Mouse (Mus musculus) cerebellum, adult 11 months (tissue): ENCODE data around the gene Ttc7.

ENCODE experiments used
- DNase-seq: peaks from one replicate; pipeline ENCODE4 v3.0.0; 2022

The Ttc7 gene

DNA sequence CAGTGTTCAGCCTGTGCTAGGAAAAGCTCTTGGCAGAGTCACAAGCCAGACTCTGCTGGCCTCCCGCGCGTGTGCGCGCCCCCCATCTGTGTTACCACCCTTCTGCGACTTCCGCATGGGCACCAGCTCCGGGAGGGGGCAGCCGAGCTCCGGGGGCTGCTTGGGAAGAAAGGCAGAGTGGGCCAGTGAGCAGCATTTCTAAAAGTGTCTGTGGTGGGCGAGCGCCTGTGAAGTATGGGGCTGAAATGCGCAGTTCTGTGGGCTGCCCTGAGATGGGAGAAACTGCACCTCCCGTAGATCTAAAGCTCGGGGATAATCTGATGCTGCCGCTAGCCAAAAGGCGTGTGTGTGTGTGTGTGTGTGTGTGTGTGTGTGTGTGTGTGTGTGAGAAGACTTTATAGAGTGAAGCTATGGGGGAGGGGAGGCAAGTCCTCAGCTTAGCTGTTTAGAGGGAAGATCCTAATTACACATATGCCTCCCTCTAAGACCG, 86.6 kb downstream of the Ttc7 start:
- no peak for DNase-seq

DNA sequence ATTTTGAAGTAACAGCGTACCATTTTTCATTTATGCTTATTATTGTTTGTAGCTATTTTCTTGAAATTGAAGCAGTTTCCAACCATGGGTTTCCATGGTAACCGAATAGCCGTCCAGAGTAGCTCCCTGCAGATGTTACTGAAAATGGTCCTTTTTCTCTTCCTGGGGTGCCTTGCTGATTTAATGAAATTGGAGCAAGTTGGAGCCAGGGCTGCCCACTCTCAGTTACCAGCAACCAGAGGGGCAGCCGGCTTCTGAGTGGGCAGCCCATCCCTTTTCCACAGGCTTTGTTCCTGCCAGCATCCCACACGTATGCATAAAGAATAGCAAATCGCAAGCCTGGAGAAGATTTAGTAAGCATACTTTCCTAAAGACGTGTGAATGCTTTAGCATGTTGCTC, 89.5 kb downstream of the Ttc7 start:
- DNase-seq: no peak

DNA sequence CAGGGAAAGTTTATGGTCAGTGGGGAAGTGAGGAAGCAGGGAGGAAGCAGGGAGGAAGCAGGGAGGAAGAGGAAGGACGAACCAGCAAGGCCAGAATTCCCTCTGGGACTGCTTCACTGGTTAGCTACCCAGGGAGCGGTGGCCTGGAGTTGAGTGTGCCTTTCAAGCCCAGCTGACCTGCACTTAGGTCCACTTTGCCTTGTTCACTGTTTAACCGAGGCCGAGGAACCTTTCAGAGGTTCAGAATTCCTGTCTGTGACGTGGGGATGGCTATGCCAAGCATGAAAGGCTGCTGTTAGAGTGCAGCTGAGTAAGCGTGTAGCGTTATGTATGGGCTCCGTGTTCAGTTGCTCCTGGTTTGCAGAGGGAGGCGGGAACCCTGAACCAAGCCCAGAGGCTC, 90.6 kb downstream of the Ttc7 start:
- no peak for DNase-seq

DNA sequence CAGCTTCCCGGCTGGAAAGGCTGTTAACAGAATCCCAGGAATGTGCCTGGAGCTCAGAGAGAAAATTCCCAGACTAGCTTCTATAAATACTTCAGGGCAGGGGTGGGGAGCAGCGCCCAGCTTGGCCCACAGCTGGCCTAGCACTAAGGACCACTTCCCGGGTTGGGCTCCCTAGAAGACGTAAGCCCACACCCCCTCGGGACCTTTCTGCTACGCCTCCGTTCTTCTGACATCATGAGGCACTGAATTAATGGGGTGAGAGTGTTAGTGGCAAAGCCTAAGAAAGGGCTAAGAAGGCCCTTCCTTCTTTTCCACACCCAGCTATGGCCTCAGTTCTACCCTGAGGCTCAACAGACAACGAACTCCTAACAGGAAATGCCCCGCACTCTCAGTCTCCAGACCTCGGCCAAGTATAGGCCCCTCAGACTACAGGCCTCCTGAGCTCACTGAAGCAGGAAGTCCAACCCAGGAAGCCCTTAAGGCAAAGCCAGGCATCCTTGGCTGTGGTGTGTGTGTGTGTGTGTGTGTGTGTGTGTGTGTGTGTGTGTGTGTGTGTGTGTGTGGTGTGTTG, 93.3 kb downstream of the Ttc7 start:
- no peak for DNase-seq

DNA sequence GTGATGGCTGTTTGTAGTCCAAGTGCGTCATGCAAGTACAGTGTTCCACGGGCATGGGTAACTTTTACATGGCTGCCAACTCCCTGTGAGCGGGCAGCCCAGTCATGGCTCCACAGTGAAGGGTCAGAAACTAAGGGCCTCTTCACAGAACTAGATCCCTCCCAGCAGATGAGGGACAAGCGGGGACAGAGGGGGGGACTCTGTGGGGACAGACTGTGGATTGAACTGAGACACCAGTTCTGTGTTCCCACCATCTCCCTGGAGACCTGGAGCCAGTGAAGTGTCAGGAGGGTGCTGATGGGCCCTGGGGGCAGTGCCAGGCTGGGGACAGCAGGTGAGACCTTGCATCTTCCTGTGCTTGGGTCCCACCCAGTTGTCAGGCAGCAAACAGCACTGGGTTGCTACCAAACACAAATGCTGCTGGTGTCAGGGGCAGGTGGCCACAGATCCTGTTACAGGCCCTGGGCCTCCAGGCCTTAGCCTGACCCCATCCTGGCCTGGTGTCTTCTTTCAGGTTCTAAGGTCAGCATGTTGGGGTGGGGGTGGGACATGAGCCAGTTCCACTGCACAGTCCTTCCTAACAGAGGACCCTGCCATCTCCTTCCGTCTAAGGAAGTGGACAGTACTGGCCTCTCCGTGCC, 94.3 kb downstream of the Ttc7 start:
- DNase-seq: no peak

DNA sequence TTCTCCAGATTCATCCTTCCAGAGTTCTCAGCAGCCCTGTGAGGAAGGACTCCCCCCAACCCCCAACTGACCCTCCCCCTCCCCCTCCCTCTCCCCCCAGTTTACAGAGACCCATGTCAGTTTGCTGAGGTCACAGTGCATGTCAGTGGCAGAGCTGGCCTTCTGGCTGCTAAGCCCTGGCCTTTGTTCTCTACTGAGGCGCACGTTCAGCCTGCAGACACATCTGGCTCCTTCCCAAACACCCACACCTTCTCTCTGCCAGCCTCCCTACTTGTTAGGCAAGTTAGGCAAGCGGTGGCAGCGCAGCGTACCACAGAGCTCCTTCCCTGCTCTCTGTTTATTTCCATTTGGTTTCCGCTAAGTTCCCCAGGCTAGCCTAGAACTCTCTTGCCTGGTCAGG, 94.8 kb downstream of the Ttc7 start:
- DNase-seq: no peak

DNA sequence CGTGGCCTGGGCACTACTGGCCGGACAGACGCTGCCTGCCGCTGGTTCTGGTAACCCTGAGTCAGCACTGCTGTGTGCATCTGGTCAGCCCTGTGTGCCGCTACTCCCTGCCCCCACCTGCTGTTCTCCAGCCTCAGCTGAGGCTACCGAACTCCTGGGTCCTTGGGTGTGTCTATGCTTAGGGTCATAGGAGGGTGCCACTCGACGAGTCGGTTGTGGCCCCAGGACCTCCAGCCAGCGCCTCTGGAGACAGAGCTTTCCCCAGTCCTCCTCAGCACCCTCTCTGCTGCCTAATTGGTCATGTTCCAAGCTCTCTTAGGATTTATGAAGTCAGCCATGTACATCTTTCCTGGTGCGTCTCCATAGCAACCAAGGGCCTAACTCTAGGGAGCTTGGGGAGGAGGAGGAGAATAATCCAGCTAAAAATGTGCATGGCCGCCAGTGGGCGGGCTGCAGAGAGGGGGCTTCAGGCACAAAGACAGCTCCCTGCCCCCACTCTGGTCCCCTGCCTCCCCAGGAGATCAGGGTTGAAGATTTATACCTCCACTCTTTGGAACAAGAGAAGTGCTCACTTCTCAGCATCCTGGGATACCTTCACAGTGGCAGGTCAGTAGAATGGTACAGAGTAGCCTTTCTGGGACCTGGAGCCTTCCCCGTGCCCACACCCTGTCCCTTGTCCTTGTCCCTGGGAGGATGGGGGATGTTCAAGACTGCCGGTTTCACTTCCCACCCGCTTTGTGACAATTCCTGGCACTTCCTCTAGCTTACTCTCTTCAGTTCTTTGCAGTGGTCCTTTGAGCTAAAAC, 95.9 kb downstream of the Ttc7 start:
- DNase-seq: no peak

DNA sequence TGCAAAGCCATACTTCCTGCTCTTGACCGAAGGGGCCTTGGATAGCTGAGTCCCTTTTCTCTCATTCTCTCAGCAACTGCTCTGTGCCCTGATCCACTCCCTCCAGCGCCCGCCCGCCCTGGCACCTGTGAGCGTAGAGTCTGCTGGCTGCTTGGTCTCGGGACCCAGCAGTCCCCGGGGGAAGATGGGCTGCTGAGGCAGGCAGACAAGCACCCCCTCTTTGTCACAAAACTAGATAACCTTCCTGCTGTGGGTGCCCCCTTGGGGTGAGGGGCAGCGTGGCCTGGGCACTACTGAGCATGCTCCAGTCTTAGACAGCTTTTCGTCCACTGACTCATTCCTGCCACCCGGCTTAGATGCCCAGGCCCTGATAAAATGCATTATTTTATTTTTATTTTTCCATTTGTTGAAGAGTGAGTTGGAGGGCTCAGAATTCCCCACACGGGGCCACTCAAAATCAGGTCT, 96.5 kb downstream of the Ttc7 start:
- no peak for DNase-seq

DNA sequence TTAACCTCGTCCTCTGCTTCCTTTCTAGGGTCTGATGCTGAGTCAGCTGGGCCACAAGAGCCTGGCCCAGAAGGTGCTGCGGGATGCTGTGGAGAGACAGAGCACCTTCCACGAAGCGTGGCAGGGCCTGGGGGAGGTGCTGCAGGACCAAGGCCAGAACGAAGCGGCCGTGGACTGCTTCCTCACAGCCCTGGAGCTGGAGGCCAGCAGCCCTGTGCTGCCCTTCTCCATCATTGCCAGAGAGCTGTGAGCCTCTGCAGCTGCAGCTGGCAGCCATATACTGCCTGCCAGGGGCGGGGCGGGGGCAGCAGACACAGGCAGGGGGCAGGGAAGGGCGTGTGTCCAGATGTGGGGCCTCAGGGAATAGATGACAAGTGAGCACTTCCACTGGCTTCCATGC, 97.1 kb downstream of the Ttc7 start:
- no peak for DNase-seq

DNA sequence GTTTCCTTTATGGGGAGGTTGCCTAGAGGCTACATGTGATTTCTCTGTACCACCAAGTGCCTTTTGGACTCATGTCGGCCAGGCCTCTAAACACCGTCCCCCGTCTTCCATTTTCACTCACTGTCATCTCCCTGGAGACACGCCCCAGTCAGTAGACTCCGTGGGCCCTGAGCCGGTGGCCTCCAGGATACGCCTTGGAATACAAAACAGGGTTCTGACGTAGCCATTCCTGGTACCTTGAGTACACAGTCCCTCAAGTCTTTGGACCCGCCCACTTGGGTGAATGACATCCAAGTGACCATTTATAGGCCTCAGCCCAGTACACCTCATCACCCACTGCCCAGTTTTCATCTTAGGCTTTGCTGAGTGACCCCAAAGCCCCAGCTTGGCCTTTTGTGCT, 98.0 kb downstream of the Ttc7 start:
- no peak for DNase-seq

DNA sequence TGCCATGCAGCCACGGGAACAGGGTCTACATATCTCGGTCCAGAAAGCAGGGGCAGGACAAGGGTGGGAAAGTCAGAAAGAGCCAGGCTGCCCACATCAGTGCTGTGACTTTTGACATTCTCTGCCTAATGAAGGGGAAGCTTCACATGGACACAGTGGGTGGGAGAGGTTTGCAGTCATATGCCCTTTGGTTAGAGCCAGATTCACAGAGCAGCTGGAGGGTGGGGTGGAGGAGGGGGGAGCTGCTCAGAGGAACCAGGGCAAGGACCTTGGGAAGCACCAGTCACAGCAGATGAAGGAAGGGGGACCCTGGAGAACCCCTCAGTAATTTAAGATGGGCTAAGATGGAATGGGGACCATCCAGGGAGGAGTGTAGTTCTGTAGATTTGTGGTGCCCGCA, 103.1 kb downstream of the Ttc7 start:
- DNase-seq: no peak

DNA sequence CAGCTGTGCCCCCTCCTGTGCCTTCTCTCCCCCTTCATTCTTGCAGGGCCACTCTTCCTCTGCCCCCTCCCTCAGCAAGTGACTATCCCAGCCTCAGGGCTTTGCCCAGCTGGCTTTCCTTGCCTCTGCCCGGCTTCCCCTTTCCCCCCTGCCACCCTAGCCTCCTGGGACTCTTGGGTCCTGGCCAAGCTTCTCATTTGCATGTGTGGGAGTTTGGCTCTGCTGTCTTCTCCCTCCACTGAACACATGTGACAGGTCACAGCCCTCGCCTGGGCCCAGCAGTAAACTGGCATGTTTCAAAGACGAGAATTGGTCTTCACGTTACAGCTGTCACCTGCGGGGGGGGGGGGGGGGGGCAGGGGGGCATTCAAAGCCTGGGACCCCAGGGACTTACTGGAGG, 104.4 kb downstream of the Ttc7 start:
- no peak for DNase-seq

DNA sequence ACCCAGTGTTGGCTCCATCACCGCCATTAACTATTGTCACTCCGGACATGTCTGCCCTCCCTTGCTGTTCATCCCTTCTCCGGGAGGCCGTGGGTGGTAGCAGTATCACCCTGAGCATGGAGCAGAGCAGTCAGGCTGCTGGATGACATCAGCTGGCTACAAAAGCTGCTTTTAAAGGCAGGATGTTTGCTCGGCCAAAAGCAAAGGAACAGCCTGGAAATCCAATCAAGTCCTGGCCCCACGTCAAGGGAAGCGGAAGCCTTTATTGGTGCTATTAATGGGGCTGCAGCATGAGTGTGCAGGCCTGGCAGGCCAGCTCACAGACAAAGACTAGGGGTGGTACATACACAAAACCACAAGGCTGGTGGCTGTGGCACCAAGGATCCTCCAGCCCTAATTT, 108.6 kb downstream of the Ttc7 start:
- no peak for DNase-seq

DNA sequence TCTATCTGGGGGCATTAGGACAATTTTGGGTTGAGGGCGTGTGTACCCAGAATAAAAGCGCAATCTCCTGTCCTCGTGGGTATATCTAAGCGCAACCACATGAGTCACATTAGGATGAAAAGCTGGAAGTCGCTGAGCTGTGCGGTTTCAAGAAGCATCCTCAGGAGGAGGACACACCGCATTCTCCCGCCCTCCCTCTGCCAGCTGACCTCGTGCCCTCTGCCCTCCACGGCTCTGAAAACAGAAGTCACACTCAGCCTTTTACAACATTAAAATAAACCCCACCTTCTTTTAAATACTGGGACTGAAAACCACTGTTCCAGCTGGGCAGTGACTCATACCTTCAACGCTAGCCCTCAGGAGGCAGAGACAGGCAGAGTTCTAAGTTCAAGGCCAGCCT, 114.4 kb downstream of the Ttc7 start:
- DNase-seq: no peak

DNA sequence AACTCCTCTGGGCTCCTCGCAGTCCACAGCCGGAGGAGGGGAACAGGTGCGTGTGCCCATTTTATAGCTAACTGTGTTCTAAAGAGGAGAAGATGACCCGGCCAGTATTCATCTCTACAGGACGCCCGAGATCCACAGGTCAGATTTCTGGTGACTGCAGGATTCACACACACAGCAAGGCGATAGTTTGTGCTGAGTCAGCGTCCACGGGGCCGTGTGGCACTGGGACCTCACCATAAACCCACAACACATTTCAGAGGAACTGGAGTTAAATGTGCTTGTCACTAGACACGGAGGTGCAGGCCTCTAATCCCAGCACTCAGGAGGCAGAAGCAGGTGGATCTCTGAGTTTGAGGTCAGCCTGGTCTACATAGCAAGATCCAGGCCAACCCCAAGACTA, 119.8 kb downstream of the Ttc7 start:
- no peak for DNase-seq

DNA sequence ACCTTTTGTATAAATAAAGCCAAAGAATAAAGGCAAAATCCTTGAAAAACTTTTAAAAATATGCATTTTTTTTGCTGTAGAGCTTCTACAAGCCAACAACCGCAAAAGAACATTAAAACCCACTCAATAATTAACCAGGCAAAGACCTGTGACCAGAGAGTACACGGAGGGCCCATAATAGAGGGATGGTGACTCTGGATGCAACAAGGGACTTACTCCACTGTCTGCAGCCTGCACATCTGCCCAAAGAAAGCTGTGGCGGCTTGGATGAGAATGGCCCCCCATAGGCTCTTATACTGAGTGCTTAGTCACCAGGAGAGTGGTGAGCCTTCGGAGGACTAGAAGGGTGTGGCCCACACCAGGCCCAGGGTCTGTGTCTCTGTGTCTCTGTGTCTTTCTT, 120.8 kb downstream of the Ttc7 start:
- no peak for DNase-seq

DNA sequence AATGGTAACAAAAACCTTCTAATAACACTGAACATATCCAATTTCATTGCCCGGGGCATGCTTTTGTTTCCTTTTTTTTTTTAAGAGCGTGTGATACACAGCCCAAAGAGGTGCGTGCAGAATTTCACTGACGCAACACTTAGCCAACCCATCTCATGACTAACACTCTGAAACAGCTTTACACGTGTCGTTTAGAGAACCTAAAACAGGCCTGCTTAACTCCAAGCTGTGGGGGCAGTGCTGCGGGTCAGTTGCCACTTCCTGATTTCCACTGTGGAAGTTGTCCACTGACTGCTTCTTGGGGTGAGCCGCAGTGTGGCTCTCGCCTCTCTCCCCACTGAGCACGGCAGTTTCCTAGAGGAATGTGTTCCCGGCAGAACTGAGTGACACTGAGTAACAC, 122.9 kb downstream of the Ttc7 start:
- no peak for DNase-seq

DNA sequence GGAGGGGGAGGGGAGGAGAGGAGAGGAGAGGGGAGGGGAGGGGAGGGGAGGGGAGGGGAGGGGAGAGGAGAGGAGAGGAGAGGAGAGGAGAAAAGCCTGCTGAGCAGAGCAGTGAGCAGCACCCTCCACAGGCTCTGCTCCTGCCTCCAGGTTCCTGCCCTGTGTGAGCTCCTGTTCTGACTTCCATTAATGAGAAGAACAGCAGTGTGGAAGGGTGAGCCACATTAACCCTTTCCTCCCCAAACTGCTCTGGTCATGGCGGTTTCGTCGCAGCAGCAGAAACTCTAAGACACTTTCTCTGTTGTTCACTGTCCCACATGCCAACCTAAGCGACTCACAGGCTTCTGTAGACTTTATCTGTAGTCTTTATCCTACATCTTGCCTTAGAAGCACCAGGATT, 124.0 kb downstream of the Ttc7 start:
- no peak for DNase-seq

DNA sequence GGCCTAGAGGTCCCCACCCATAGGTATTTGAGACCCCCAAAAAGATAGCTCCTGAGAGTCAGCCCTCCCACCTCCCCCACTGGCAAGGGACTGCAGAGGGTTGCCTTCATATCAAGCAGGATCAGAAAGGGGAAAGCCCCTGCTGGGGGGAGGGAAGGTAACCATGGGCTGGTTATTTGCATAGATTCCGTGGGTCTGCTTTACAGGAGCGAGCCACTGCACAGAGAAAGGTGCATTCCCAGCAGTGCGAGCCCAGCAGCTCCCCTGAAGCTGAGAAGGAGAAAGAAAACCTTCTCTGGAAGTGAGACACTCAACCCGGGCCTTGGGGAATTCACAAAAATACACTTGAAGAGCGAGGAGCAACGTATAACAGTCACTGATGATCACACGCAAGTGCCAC, 135.4 kb downstream of the Ttc7 start:
- DNase-seq: no peak

DNA sequence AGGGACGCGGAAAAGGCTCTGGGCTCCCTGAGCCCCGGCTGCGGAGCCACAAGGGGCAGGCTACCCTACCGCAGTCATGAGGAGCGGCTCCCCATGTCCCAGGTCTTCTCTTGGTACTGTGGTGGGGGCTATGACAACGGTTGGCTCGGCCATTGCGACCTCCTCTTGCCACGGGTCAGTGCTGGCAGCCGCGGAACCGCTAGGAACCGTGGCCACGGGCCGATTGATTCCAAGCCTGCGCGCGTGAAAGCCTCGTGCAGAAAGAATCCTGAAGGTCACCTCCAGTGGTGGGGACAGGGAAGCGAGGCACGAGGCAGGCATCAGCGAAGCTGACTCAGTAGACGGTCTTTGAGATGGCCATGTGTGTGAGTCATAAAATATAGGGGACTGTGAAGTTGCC, 144.8 kb downstream of the Ttc7 start, which contains the start of gene Stpg4:
Gene Stpg4, minus strand, starts transcription at position 231 of the 400 bp plus-strand sequence.
- DNase-seq: no peak

DNA sequence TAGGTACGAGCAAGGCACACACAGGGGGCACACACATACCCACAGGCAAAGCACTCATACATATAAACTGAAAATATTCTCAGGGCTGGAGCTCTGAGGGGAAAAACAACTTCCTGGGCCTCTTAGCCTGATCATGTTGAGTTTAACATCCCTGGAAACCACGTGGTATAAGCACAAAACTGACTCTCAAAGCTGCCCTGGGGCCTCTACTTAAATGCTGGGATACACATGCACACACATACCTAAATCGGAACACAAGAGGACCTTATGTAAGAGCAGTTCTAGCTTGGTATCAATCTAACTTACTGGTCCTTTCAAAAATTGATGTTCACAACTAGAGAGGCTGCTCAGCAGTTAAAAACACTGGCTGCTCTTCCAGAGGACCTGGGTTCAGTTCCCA, 146.7 kb downstream of the Ttc7 start:
- no peak for DNase-seq
